Mouse (Mus musculus) left cerebral cortex, adult 2 months (tissue): Measurements from ENCODE around the gene Gm9887. TPM values are rescaled to one million over a fixed set of nuclear protein-coding genes. Genes with fewer than 3 reads are reported as not detected.

Experiments
- DNase-seq, 2 experiments: peaks; one replicate each; pipeline ENCODE4 v3.0.0; 2021 to 2022; ENCODE audit warnings: low spot score in 2 of 2, mixed read lengths in 1 of 2; ENCODE audit errors: extremely low spot score in 1 of 2
- H3K27ac ChIP-seq: fragments of 200-600 bp; 2 replicates; pipeline ENCODE4 v1.8.1; 2022
- H3K4me3 ChIP-seq: fragments of 200-600 bp; 2 replicates; pipeline ENCODE4 v1.8.1; 2022
- CTCF ChIP-seq: fragments of 200-600 bp; IDR thresholded peaks from 2 replicates; pipeline ENCODE4 v1.8.1; 2022; ENCODE audit warnings: antibody characterized with exemption, mild to moderate bottlenecking, moderate library complexity
- intact Hi-C: fragments of 180-260 bp; cut with DNase I; formaldehyde crosslinking; loops from one replicate; pipeline ENCODE4 v1.15.1; 2025
- long read RNA-seq, 2 experiments: library from polyadenylated mRNA; stranded (forward); transcript quantifications; one replicate each; pipeline ENCODE4 v2.0.0; 2021; ENCODE audit warnings: borderline mapping rate in 2 of 2
- total RNA-seq, 2 experiments: library from RNA; stranded (reverse); gene quantifications; 2 replicates each; pipeline ENCODE4 v1.2.3; 2021

Gene Gm9887
- total RNA-seq: 1 to 10 TPM; 1.2 TPM
- long read RNA-seq, experiment 1, partial matches to known transcripts: 0 of 2 reads
- long read RNA-seq, experiment 1, other reads (novel, unspliced or antisense): 0 of 2 reads
- long read RNA-seq, experiment 2, partial matches to known transcripts: 0 of 1 reads
- long read RNA-seq, experiment 2, other reads (novel, unspliced or antisense): 0 of 1 reads

DNA sequence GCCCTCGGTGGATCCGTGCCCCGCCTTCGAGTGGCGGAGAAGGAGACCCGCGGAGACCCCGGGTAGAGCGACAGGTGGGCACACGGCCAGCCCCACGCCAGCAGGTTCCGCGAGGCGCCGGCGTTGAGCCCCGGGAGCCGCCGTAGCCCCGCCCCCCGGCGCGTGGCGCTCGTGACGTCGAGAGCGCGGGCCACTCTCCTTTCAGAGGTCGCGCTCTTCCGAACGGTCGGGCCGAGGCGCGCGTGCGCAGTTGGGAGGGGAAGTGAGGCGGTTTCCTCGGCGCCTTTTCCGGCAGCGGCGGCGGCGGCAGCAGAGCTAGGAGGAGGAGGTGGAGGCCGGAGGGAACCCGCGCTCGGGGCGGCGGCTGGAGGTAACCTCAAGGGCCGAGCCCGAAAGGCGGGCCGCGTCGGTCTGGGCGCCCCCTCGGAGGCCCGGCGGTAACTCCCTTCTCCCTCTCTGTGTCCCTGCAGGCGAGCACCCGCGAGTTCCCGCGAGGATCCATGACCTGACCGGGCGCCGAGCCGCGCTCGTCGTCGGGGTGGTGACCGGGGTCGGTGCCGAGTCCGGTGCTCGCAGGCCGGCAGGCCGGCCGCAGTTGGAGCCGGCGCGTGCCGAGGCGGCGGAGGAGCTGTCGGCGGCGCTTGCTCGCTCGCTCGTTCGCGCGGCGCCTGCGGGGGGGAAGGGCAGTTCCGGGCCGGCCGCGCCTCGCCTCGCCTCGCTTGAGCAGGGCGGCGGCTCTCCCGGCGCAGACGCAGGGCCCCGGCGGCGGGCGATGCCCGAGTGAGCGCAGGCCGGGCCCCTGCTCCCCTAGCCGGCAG lies at the start of gene Gm9887, which contains the start of gene Arf6:
Gm9887 (minus strand) TSS at position 605 of the 818 bp plus-strand sequence.
Arf6 (plus strand) TSS at position 297 of the 818 bp plus-strand sequence.
- no peak for TF ChIP-seq CTCF
- H3K4me3 ChIP-seq: peak within 1 kb of the TSS; percentile 100
- DNase-seq: peak; percentile 99
- peak within 1 kb of the TSS; percentile 96 for H3K27ac ChIP-seq
- intact Hi-C loops: loop anchor here (1.0 to 5.0 kb wide), 4 partner anchors 85 to 211 kb away; partner anchors contain the start of gene Vcpkmt

DNA sequence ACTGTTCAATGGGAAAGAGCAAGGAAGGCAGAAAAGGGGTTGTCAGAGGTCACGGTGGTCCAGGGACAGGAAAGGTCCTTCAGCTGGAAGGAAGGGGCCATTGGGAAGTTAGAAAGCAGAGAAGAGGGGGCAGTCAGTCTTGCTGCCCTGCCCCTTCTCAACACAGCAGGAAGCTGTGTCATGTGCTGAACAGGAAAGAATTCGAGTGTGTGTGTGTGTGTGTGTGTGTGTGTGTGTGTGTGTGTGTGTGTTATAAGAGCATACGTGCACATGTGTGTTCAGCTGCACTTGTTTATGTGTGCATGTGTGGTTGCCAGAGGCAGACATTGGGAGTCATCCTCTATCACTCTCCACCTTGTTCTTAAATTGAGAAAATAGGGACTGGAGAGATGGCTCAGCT lies 48.5 kb upstream of the Gm9887 start:
- intact Hi-C loops: no loop called here
- H3K27ac ChIP-seq: no peak overlapping the region
- no peak overlapping the region for H3K4me3 ChIP-seq
- DNase-seq: no peak
- no peak for TF ChIP-seq CTCF

DNA sequence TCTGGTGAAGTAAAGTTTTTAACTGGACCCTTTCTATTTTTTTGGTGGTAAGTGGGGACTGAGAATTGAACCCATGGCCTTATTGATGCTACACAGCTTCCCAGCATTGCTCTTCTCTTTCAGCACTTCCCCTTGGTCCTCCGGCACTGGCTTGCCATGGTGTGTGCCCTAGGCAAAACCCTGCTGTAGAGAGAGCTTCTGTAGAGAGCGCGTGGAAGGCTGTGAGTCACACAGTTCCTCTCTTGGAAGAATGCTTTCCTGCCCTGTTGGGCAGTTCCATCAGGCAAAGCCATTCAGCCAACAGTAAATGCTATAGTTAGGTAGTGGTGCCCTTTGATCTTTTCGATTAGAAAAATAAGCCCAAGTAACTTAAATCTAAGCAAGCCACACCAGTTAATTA lies 47.3 kb upstream of the Gm9887 start:
- Histone ChIP-seq H3K4me3 (no peak overlapping the region), H3K27ac (no peak overlapping the region)
- TF ChIP-seq CTCF: no peak
- intact Hi-C loops: no loop called here
- DNase-seq: no peak

DNA sequence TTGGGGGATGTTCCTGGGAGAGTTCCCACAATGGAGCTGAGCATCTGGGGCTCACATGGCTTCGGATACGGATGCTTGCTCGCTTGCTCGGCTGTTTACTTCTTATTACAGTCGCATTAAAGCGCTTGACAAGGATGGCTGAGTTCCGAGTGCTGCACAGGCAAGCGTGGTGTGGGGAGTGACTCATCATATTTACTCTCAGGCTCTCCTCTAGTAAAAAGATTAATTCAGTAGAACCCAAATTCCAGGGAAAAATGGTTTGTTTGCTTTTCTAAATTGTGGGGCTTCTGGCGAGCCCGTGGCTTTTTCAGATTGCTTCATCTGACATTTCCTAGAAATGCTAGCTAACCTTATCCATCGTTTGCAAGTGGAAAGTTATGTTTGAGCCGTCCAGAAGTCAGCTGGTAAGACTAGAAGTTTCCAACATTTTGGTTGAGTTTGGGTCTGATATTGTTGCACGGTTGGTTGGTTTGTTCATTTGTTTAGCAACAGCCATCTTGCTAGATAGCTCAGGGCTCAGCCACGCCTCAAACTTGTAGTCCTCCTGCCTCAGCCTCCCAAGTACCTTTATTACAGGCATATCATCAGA lies 46.9 kb upstream of the Gm9887 start:
- no peak for TF ChIP-seq CTCF
- intact Hi-C loops: no loop called here
- H3K4me3 ChIP-seq: no peak overlapping the region
- DNase-seq: peak; percentile 14 to 22
- no peak overlapping the region for H3K27ac ChIP-seq

DNA sequence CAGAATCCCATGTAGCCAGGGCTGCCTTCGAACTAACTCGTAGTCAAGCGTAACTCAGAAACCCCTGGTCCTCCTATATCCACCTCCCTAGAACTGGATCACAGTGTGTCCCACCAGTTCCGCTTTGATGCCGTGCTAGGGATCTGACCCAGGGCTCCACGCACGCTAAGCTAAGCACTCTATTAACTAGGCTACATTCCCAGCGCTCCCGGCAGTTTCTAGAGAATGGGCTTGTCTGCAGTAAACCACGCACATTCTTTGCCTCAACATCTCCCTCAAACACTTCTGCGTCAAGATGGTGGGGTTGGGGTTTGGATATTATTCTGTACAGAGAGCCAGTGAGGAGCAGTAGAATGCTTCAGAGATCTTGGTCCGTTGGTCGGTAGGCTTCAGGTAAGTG lies 46.3 kb upstream of the Gm9887 start:
- Histone ChIP-seq H3K27ac (no peak overlapping the region), H3K4me3 (no peak overlapping the region)
- no peak for TF ChIP-seq CTCF
- intact Hi-C loops: no loop called here
- DNase-seq: no peak

DNA sequence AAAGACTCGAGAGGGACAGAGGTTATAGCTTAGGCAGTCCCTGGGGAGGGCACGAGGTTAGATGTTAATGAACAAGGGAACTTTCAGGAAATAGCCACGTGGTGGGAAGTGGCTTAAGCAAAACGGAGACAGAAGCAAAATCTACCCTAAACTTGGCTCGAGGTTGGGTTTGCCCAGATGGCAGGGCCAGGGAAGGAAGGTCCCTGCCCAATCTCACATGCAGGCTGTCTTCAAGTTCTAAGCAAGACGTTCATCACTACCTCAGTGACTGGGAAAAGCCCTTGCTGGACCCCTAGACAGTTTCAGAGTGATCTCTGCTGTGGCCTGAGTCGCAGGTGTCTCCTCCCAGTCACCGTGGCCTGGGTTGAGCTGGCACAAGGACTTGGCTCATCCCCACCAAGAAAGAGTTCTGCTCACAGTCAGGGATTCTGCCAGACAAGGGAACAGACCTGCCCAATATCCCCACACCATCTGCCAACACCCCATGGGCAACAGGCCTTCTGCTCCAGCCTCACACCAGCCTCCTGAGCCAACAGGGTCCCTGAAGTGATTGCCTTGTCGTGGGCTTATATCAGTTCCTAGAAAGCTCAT lies 45.5 kb upstream of the Gm9887 start:
- no peak for TF ChIP-seq CTCF
- intact Hi-C loops: no loop called here
- no peak overlapping the region for H3K4me3 ChIP-seq
- H3K27ac ChIP-seq: no peak overlapping the region
- DNase-seq: no peak

DNA sequence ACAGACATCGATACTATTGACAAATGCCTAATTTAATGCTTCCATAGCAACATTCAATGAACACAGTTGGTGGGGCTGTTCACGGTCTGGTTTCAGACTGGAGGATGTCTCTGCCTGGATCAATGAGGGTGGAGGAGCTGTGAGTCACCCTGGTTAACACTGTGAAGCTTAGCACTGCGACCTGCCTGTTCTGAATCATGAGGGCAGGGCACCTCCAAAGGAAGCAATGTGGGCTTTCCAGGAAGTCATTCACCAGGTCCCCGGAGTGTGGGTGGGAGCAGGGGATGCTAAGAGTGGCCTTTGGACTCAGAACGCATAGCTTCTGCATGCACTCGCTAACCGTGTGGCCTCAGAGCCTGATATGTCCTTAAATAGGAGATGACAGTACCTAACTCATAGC lies 44.5 kb upstream of the Gm9887 start:
- intact Hi-C loops: loop anchor here (1.0 kb wide), 1 partner anchor 26 kb away; no protein-coding TSS in a partner anchor
- DNase-seq: no peak

DNA sequence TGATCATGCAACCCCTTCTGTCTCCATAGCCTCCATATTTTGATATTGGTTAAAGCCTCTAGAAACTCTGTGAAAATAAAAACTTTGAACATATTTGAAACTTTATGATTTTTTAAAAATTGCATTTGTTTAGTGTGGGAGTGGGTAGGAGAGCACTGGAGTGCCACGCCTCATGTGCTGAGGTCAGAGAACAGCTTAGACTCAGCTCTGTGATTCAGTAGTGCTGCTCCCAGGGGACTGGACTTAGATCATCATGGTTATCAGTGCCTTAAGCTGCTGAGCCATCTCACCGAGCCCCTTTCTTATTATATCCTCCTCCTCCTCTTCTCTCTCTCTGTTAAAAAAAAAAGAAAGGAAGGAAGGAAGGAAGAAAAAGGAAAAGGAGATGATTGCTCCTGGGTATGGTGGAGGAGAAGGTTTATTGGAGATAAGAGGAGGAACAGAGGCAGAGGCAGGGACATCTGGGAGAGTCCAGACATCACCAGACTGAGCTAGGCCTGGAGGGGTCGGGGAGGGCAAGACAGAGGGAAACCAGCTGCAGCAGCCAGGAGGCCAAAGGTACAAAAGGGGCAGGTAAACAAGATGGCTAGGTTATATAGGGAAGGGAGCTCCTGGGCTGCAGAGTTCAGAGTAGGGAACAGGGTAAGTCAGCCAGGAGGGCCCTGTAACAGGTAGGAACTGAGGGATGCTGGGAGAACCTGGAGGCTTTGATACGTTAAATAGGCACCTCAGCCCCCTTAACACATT lies 42.7 kb upstream of the Gm9887 start:
- intact Hi-C loops: no loop called here
- no peak for TF ChIP-seq CTCF
- no peak overlapping the region for H3K4me3 ChIP-seq
- no peak overlapping the region for H3K27ac ChIP-seq
- no peak for DNase-seq

More for the DNA sequence above, 44.5 kb upstream of the Gm9887 start:
- no peak for TF ChIP-seq CTCF
- H3K4me3 ChIP-seq: no peak overlapping the region
- H3K27ac ChIP-seq: no peak overlapping the region

DNA sequence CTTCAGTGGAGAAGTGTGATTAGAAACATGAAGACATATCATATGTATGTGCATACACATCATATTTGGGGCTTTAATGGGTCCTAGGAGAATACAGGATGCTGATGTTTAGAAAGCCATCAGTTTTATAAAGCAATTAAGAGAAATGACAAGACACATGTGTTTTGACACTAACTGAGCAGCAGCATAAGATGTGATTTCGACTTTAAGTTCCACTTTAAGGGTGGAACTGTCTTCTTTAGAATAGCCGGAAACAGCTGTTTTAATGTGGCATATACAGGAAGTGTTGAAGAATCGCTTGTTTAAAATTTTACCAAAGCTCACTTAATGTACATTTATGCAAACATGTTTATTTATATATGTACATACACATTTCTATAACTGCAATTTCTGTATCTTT lies 41.0 kb upstream of the Gm9887 start:
- no peak overlapping the region for H3K4me3 ChIP-seq
- intact Hi-C loops: no loop called here
- no peak for TF ChIP-seq CTCF
- DNase-seq: no peak
- H3K27ac ChIP-seq: no peak overlapping the region

DNA sequence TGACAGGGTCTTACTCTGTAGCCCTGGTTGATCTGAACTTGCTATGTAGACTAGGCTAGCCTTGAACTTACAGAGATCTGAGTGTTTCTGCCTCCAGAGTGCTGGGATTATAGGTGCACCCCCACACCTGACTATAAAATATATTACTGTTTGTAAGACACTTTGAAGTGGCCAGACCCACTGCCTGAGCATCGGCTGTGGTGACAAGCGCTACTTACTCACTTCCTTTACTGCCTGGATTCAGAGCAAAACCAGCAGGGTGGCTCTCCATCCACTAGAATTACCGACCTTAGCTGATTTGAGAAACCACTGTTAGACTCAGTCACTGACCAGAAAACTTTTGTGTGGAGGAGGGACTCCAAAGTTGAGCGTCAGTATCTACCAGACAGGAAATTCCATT lies 39.7 kb upstream of the Gm9887 start:
- Histone ChIP-seq H3K4me3 (no peak overlapping the region), H3K27ac (no peak overlapping the region)
- intact Hi-C loops: no loop called here
- TF ChIP-seq CTCF: no peak
- DNase-seq: no peak

DNA sequence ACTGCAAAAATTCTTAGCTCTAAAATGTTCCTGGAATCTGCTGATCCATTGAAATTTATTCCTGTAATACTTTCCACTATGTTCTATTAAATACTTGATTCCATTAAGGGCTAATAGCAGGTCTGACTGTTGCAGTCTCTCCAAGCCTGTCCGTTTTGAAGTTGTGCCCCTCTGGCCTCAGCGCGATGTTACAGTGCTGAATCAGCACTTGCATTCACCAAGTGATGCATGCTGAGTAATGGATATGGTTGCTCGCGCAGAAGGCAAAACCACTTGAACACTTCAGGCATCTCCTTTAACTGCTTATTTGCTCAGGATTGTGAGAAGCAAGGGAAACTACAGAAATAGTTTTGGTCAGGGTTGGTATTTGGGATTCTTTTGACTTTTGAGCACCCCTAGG lies 38.5 kb upstream of the Gm9887 start:
- TF ChIP-seq CTCF: no peak
- DNase-seq: no peak
- Histone ChIP-seq H3K4me3 (no peak overlapping the region), H3K27ac (no peak overlapping the region)
- intact Hi-C loops: no loop called here
